Comparison of ENCODE assay signal across 18 mouse cellular contexts in genomic region chrX:94408975-94409374, GRCm38 (mm10). TPM values are rescaled to one million over a fixed set of nuclear protein-coding genes. Genes with fewer than 3 reads are reported as not detected.
DNase-seq lines count a peak whose midpoint lies in the region; ATAC-seq and TF ChIP-seq lines count a peak whose summit lies in the region.
"Had no signal": no experiment of that assay in that cellular context is flagged by ENCODE, and none has a peak within 500 bp of the region (broad histone marks: within the 10 kb centered on the region; RNA-seq: fewer than 3 reads in every experiment).

No protein-coding gene starts in this region.

- TF ChIP-seq EP300 in lung, postnatal 0 days (IDR thresholded peaks at IDR 0.05), result no peak
- TF ChIP-seq EP300 in stomach, postnatal 0 days (optimal IDR thresholded peaks at IDR 0.05), result no peak

- no peak for TF ChIP-seq CTCF in lung, embryonic 14.5 days (IDR thresholded peaks at IDR 0.05; ENCODE audit: low read depth)
- no peak for TF ChIP-seq CTCF in lung, postnatal 0 days (IDR thresholded peaks at IDR 0.05)
- no peak for TF ChIP-seq CTCF in kidney, postnatal 0 days (IDR thresholded peaks at IDR 0.05; ENCODE audit: low read depth)
- TF ChIP-seq CTCF in stomach, postnatal 0 days (IDR thresholded peaks at IDR 0.05; ENCODE audit: low read depth), result no peak

- no peaks in the 10 kb centered on the region for H3K27me3 ChIP-seq in lung, embryonic 14.5 days (ENCODE audit: insufficient read depth, low read length)
- no peaks in the 10 kb centered on the region for H3K27me3 ChIP-seq in lung, postnatal 0 days (replicated peaks; ENCODE audit: insufficient read depth, low read length)
- no peaks in the 10 kb centered on the region for H3K27me3 ChIP-seq in kidney, postnatal 0 days (ENCODE audit: insufficient read depth, low read length)
- no peaks in the 10 kb centered on the region for H3K27me3 ChIP-seq in stomach, postnatal 0 days (ENCODE audit: control insufficient read depth, insufficient read depth, low read length)
- H3K27me3 ChIP-seq in liver, embryonic 11.5 days (replicated peaks; ENCODE audit: control insufficient read depth, insufficient read depth, low read length), result peaks cover 11% of the 10 kb centered on the region; the same call in 1 of the 2 replicates
- H3K27me3 ChIP-seq: stomach, embryonic 15.5 days had no signal

- H3K9ac ChIP-seq in lung, embryonic 14.5 days, result no peak overlapping the region
- H3K9ac ChIP-seq in lung, postnatal 0 days (replicated peaks; ENCODE audit: low read depth), result no peak overlapping the region
- H3K9ac ChIP-seq in kidney, postnatal 0 days (ENCODE audit: low read depth, low read length), result no peak overlapping the region
- H3K9ac ChIP-seq in stomach, postnatal 0 days (ENCODE audit: low read length), result no peak overlapping the region
- H3K9ac ChIP-seq in liver, embryonic 11.5 days (ENCODE audit: low read depth, low read length), result no peak overlapping the region
- H3K9ac ChIP-seq: hindbrain, embryonic 15.5 days; liver, embryonic 15.5 days; stomach, embryonic 15.5 days had no signal

- no peak overlapping the region for H3K27ac ChIP-seq in lung, embryonic 14.5 days (ENCODE audit: low read depth)
- H3K27ac ChIP-seq in lung, postnatal 0 days (ENCODE audit: low read length), result no peak overlapping the region
- H3K27ac ChIP-seq in kidney, postnatal 0 days, result no peak overlapping the region
- H3K27ac ChIP-seq in stomach, postnatal 0 days (replicated peaks), result no peak overlapping the region
- no peak overlapping the region for H3K27ac ChIP-seq in liver, embryonic 11.5 days (ENCODE audit: low read depth, low read length)
- H3K27ac ChIP-seq: gastrocnemius, adult 2 months; hindbrain, embryonic 15.5 days; liver, embryonic 15.5 days; midbrain, embryonic 10.5 days; stomach, embryonic 15.5 days had no signal

- no peak for ATAC-seq in lung, embryonic 14.5 days (ENCODE audit: insufficient read depth)
- no peak for ATAC-seq in lung, postnatal 0 days
- no peak for ATAC-seq in kidney, postnatal 0 days (replicated peaks; ENCODE audit: low FRiP score, low read depth)
- ATAC-seq in stomach, postnatal 0 days (ENCODE audit: low FRiP score, low TSS enrichment), result no peak
- ATAC-seq in liver, embryonic 11.5 days (replicated peaks; ENCODE audit: low FRiP score), result no peak

- H3K36me3 ChIP-seq in lung, embryonic 14.5 days (ENCODE audit: insufficient read depth), result no peaks in the 10 kb centered on the region
- H3K36me3 ChIP-seq in lung, postnatal 0 days (ENCODE audit: insufficient read depth, low read length), result no peaks in the 10 kb centered on the region
- no peaks in the 10 kb centered on the region for H3K36me3 ChIP-seq in kidney, postnatal 0 days (ENCODE audit: insufficient read depth, low read length)
- H3K36me3 ChIP-seq in stomach, postnatal 0 days (ENCODE audit: control insufficient read depth, insufficient read depth, low read length), result no peaks in the 10 kb centered on the region
- H3K36me3 ChIP-seq in liver, embryonic 11.5 days (ENCODE audit: control insufficient read depth, insufficient read depth, low read length), result no peaks in the 10 kb centered on the region
- H3K36me3 ChIP-seq: hindbrain, embryonic 15.5 days; liver, embryonic 15.5 days; midbrain, embryonic 10.5 days; stomach, embryonic 15.5 days had no signal

- no peaks in the 10 kb centered on the region for H3K9me3 ChIP-seq in lung, embryonic 14.5 days (ENCODE audit: low read depth, low read length)
- H3K9me3 ChIP-seq in lung, postnatal 0 days (ENCODE audit: low read length), result no peaks in the 10 kb centered on the region
- no peaks in the 10 kb centered on the region for H3K9me3 ChIP-seq in kidney, postnatal 0 days (replicated peaks; ENCODE audit: low read length)
- no peaks in the 10 kb centered on the region for H3K9me3 ChIP-seq in stomach, postnatal 0 days (ENCODE audit: control insufficient read depth, low read length)
- no peaks in the 10 kb centered on the region for H3K9me3 ChIP-seq in liver, embryonic 11.5 days (ENCODE audit: control insufficient read depth, low read length)
- H3K9me3 ChIP-seq: hindbrain, embryonic 15.5 days; liver, embryonic 15.5 days; midbrain, embryonic 10.5 days; stomach, embryonic 15.5 days had no signal

- no peaks in the 10 kb centered on the region for H3K4me1 ChIP-seq in lung, embryonic 14.5 days (ENCODE audit: insufficient read depth)
- no peaks in the 10 kb centered on the region for H3K4me1 ChIP-seq in lung, postnatal 0 days (ENCODE audit: insufficient read depth, low read depth, low read length)
- H3K4me1 ChIP-seq in kidney, postnatal 0 days (replicated peaks; ENCODE audit: insufficient read depth, low read length), result no peaks in the 10 kb centered on the region
- H3K4me1 ChIP-seq in stomach, postnatal 0 days (replicated peaks; ENCODE audit: control insufficient read depth, insufficient read depth), result no peaks in the 10 kb centered on the region
- no peaks in the 10 kb centered on the region for H3K4me1 ChIP-seq in liver, embryonic 11.5 days (replicated peaks; ENCODE audit: control insufficient read depth, insufficient read depth, low read length)
- H3K4me1 ChIP-seq: hindbrain, embryonic 15.5 days; liver, embryonic 15.5 days; stomach, embryonic 15.5 days had no signal

- peak; percentile 7 for DNase-seq in embryo, embryonic 10 days (ENCODE audit: low spot score)
- no peak for DNase-seq in embryo, embryonic 11 days
- peak; percentile 5 for DNase-seq in lung, embryonic 14.5 days
- no peak for DNase-seq in lung, postnatal 0 days (ENCODE audit: low spot score)
- DNase-seq in kidney, postnatal 0 days (ENCODE audit: low spot score), result peak; percentile 25
- DNase-seq in stomach, postnatal 0 days (ENCODE audit: low spot score), result peak; percentile 12
- DNase-seq in cerebellum, postnatal 14 days, result no peak
- no peak for DNase-seq in liver, embryonic 11.5 days (ENCODE audit: low spot score)
- DNase-seq: cerebellum, adult 9-10 months; gastrocnemius, adult 2 months; heart, postnatal 14 days; lung, postnatal 4 days; thymus, adult 2 months had no signal

- no peak overlapping the region for H3K4me2 ChIP-seq in lung, embryonic 14.5 days
- H3K4me2 ChIP-seq in lung, postnatal 0 days (replicated peaks; ENCODE audit: low read depth, low read length), result no peak overlapping the region
- no peak overlapping the region for H3K4me2 ChIP-seq in kidney, postnatal 0 days (ENCODE audit: low read length)
- H3K4me2 ChIP-seq in stomach, postnatal 0 days (replicated peaks; ENCODE audit: low read depth), result no peak overlapping the region
- H3K4me2 ChIP-seq in liver, embryonic 11.5 days, result no peak overlapping the region
- H3K4me2 ChIP-seq: heart, embryonic 11.5 days; hindbrain, embryonic 15.5 days; liver, embryonic 15.5 days; stomach, embryonic 15.5 days had no signal

- 45% methylated on average over 3 of the region's 3 CpGs for WGBS in lung, embryonic 14.5 days
- 50% methylated on average over 3 of the region's 3 CpGs for WGBS in lung, postnatal 0 days
- WGBS in kidney, postnatal 0 days, result 54% methylated on average over 3 of the region's 3 CpGs
- 52% methylated on average over 3 of the region's 3 CpGs for WGBS in stomach, postnatal 0 days
- WGBS in liver, embryonic 11.5 days, result 56% methylated on average over 3 of the region's 3 CpGs

- H3K4me3 ChIP-seq in lung, embryonic 14.5 days (ENCODE audit: low read depth, low read length), result no peak overlapping the region
- H3K4me3 ChIP-seq in lung, postnatal 0 days (ENCODE audit: low read depth, low read length), result no peak overlapping the region
- H3K4me3 ChIP-seq in kidney, postnatal 0 days (replicated peaks; ENCODE audit: low read depth, low read length), result no peak overlapping the region
- H3K4me3 ChIP-seq in stomach, postnatal 0 days (ENCODE audit: low read depth, low read length), result no peak overlapping the region
- no peak overlapping the region for H3K4me3 ChIP-seq in liver, embryonic 11.5 days (ENCODE audit: low read depth, low read length)
- H3K4me3 ChIP-seq: gastrocnemius, adult 2 months; hindbrain, embryonic 15.5 days; liver, embryonic 15.5 days; midbrain, embryonic 10.5 days; stomach, embryonic 15.5 days had no signal

RNA-seq across cellular contexts. Expression of gene Apoo, which starts 42.1 kb away (rescaled TPM):
- 65.0 and 69.9 TPM in 2 replicates for polyA plus RNA-seq in lung, embryonic 14.5 days (2014; fragmentation: Nextera tagmentation; extraction: Ambion mirVana)
- polyA plus RNA-seq in lung, postnatal 0 days (2015; fragmentation: Nextera tagmentation; extraction: Ambion mirVana), result 39.8 and 42.9 TPM in 2 replicates
- 170 and 171 TPM in 2 replicates for polyA plus RNA-seq in kidney, postnatal 0 days (2015; fragmentation: Nextera tagmentation; extraction: Ambion mirVana)
- polyA plus RNA-seq in stomach, postnatal 0 days (2015; fragmentation: Nextera tagmentation; extraction: Ambion mirVana), result 69.7 and 76.3 TPM in 2 replicates
- polyA plus RNA-seq in liver, embryonic 11.5 days (2014; fragmentation: Nextera tagmentation; extraction: Ambion mirVana), result 73.9 and 74.6 TPM in 2 replicates

RNA-seq across cellular contexts. Expression of gene Fam90a1b, which starts 42.4 kb away (rescaled TPM):
- polyA plus RNA-seq in lung, embryonic 14.5 days (2014; fragmentation: Nextera tagmentation; extraction: Ambion mirVana), result not detected in 2 replicates
- not detected in 2 replicates for polyA plus RNA-seq in lung, postnatal 0 days (2015; fragmentation: Nextera tagmentation; extraction: Ambion mirVana)
- polyA plus RNA-seq in kidney, postnatal 0 days (2015; fragmentation: Nextera tagmentation; extraction: Ambion mirVana), result 0.09 TPM in 1 of 2 replicates, not detected in the other
- polyA plus RNA-seq in stomach, postnatal 0 days (2015; fragmentation: Nextera tagmentation; extraction: Ambion mirVana), result not detected in 2 replicates
- not detected in 2 replicates for polyA plus RNA-seq in liver, embryonic 11.5 days (2014; fragmentation: Nextera tagmentation; extraction: Ambion mirVana)

Comparison
In these comparisons a context has a peak if more than half of its experiments do, and no peak if none do; other contexts are left out.
1. DNase-seq: peak in embryo, embryonic 10 days (single experiment), lung, embryonic 14.5 days (single experiment), kidney, postnatal 0 days (single experiment) and stomach, postnatal 0 days (single experiment); none in embryo, embryonic 11 days (single experiment), lung, postnatal 0 days (single experiment), cerebellum, postnatal 14 days (0 of 2) and liver, embryonic 11.5 days (single experiment).